ENCODE assay signal across 12 mouse cellular contexts in genomic region chr15:96345312-96345849, GRCm38 (mm10). TPM values are rescaled to one million over a fixed set of nuclear protein-coding genes. Genes with fewer than 3 reads are reported as not detected.
DNase-seq lines count a peak whose midpoint lies in the region; ATAC-seq and TF ChIP-seq lines count a peak whose summit lies in the region.
"Had no signal": no experiment of that assay in that cellular context is flagged by ENCODE, and none has a peak within 500 bp of the region (broad histone marks: within the 10 kb centered on the region; RNA-seq: fewer than 3 reads in every experiment).

No protein-coding gene starts in this region.

- no peaks in the 10 kb centered on the region for H3K9me3 ChIP-seq in stomach, embryonic 14.5 days (ENCODE audit: control insufficient read depth, low read depth, low read length)
- H3K9me3 ChIP-seq in stomach, postnatal 0 days (ENCODE audit: control insufficient read depth, low read length): no peaks in the 10 kb centered on the region
- H3K9me3 ChIP-seq: embryonic facial prominence, embryonic 12.5 days; limb, embryonic 12.5 days; midbrain, embryonic 13.5 days had no signal

- peak; percentile 19 for DNase-seq in cerebellum, adult 11-12 months
- DNase-seq in cerebellum, postnatal 36 days: no peak
- peak; percentile 65 for DNase-seq in kidney, postnatal 10 days
- DNase-seq in kidney, postnatal 25 days: no peak
- DNase-seq in stomach, postnatal 0 days (ENCODE audit: low spot score): no peak
- DNase-seq in testis, postnatal 14 days (ENCODE audit: low spot score): no peak
- DNase-seq in adrenal gland, adult 18-20 months (ENCODE audit: low spot score in 2 of 2): no peak
- DNase-seq: adrenal gland, postnatal 36 days had no signal

- H3K36me3 ChIP-seq in stomach, embryonic 14.5 days (ENCODE audit: control insufficient read depth, insufficient read depth, low read length): peaks cover 4% of the 10 kb centered on the region; the same call in 1 of the 2 replicates
- H3K36me3 ChIP-seq in stomach, postnatal 0 days (ENCODE audit: control insufficient read depth, insufficient read depth, low read length): no peaks in the 10 kb centered on the region

- H3K27ac ChIP-seq in stomach, embryonic 14.5 days (ENCODE audit: low read length): 0 out of 2 replicates have a peak overlapping the region, but pooled peaks have one; percentile 16
- H3K27ac ChIP-seq in stomach, postnatal 0 days (replicated peaks): no peak overlapping the region
- H3K27ac ChIP-seq: embryonic facial prominence, embryonic 12.5 days; limb, embryonic 12.5 days; midbrain, embryonic 13.5 days had no signal

- H3K9ac ChIP-seq in stomach, embryonic 14.5 days (replicated peaks; ENCODE audit: low read depth, low read length): no peak overlapping the region
- H3K9ac ChIP-seq in stomach, postnatal 0 days (ENCODE audit: low read length): no peak overlapping the region
- H3K9ac ChIP-seq: embryonic facial prominence, embryonic 12.5 days; limb, embryonic 12.5 days; midbrain, embryonic 13.5 days had no signal

- no peak for TF ChIP-seq CTCF in stomach, postnatal 0 days (IDR thresholded peaks at IDR 0.05; ENCODE audit: low read depth)

- ATAC-seq in stomach, embryonic 14.5 days (ENCODE audit: insufficient number of reproducible peaks, insufficient read depth, low FRiP score, low read depth): no peak
- no peak; the same call in 1 of the 2 replicates for ATAC-seq in stomach, postnatal 0 days (ENCODE audit: low FRiP score, low TSS enrichment)
- ATAC-seq: midbrain, embryonic 13.5 days had no signal

- no peak overlapping the region for H3K4me2 ChIP-seq in stomach, embryonic 14.5 days (replicated peaks; ENCODE audit: low read depth, low read length)
- no peak overlapping the region for H3K4me2 ChIP-seq in stomach, postnatal 0 days (replicated peaks; ENCODE audit: low read depth)
- H3K4me2 ChIP-seq: embryonic facial prominence, embryonic 12.5 days; limb, embryonic 12.5 days; midbrain, embryonic 13.5 days had no signal

- no peaks in the 10 kb centered on the region for H3K27me3 ChIP-seq in stomach, embryonic 14.5 days (ENCODE audit: control insufficient read depth, insufficient read depth, low read length)
- H3K27me3 ChIP-seq in stomach, postnatal 0 days (ENCODE audit: control insufficient read depth, insufficient read depth, low read length): no peaks in the 10 kb centered on the region
- H3K27me3 ChIP-seq: embryonic facial prominence, embryonic 12.5 days; limb, embryonic 12.5 days; midbrain, embryonic 13.5 days had no signal

- H3K4me3 ChIP-seq in stomach, embryonic 14.5 days (ENCODE audit: low read depth, low read length): no peak overlapping the region
- H3K4me3 ChIP-seq in stomach, postnatal 0 days (ENCODE audit: low read depth, low read length): no peak overlapping the region
- H3K4me3 ChIP-seq: embryonic facial prominence, embryonic 12.5 days; limb, embryonic 12.5 days; midbrain, embryonic 13.5 days had no signal

- 0 out of 2 replicates have a peak, but pooled peaks cover 4% of the 10 kb centered on the region for H3K4me1 ChIP-seq in stomach, embryonic 14.5 days (ENCODE audit: control insufficient read depth, insufficient read depth, low read length)
- no peaks in the 10 kb centered on the region for H3K4me1 ChIP-seq in stomach, postnatal 0 days (replicated peaks; ENCODE audit: control insufficient read depth, insufficient read depth)
- H3K4me1 ChIP-seq: embryonic facial prominence, embryonic 12.5 days had no signal

- WGBS in stomach, embryonic 14.5 days: 83% methylated on average over 6 of the region's 6 CpGs
- 62% methylated on average over 6 of the region's 6 CpGs for WGBS in stomach, postnatal 0 days

- no peak for TF ChIP-seq EP300 in stomach, postnatal 0 days (optimal IDR thresholded peaks at IDR 0.05)

RNA-seq across cellular contexts. Expression of gene Arid2, which starts 58.1 kb away (rescaled TPM):
- 29.6 and 31.2 TPM in 2 replicates for polyA plus RNA-seq in stomach, embryonic 14.5 days (2014; fragmentation: Nextera tagmentation; extraction: Ambion mirVana)
- 7.3 and 8.3 TPM in 2 replicates for polyA plus RNA-seq in stomach, postnatal 0 days (2015; fragmentation: Nextera tagmentation; extraction: Ambion mirVana)
- total RNA-seq in adrenal gland, adult 18-20 months (2021): 10 to 100 TPM; 23.2 to 35.6 TPM

Comparison
In these comparisons a context has a peak if more than half of its experiments do, and no peak if none do; other contexts are left out.
1. DNase-seq: peak in cerebellum, adult 11-12 months (single experiment) and kidney, postnatal 10 days (single experiment); none in cerebellum, postnatal 36 days (0 of 2), kidney, postnatal 25 days (0 of 2), stomach, postnatal 0 days (single experiment), testis, postnatal 14 days (single experiment) and adrenal gland, adult 18-20 months (0 of 2).